Mouse (Mus musculus): ENCODE data around the gene Dkk3. TPM values are rescaled to one million over a fixed set of nuclear protein-coding genes. Genes with fewer than 3 reads are reported as not detected.

Dkk3 gene
- polyA plus RNA-seq, 1 experiment, result 148 TPM

- H3K4me1 ChIP-seq (ENCODE audit: control insufficient read depth, insufficient read depth, low read length), result peaks cover 27% of the 10 kb centered on the region
- no peak overlapping the region for H3K27ac ChIP-seq (ENCODE audit: insufficient read depth, low read length)
- no peak overlapping the region for H3K4me3 ChIP-seq (ENCODE audit: insufficient read depth, low read length)
- TF ChIP-seq CTCF (IDR thresholded peaks at IDR 0.05; ENCODE audit: borderline replicate concordance, insufficient read depth, low read length), result no peak
These were observed 22.3 kb downstream of the Dkk3 start for GRCm38 (mm10) chr7:112136537-112136936.

- Histone ChIP-seq H3K4me3 (ENCODE audit: insufficient read depth, low read length) (no peak overlapping the region), H3K27ac (ENCODE audit: insufficient read depth, low read length) (peak overlapping the region; percentile 91), H3K4me1 (ENCODE audit: control insufficient read depth, insufficient read depth, low read length) (peaks cover 27% of the 10 kb centered on the region)
- TF ChIP-seq POLR2A (IDR thresholded peaks at IDR 0.05; ENCODE audit: low read depth, low read length) (no peak), CTCF (IDR thresholded peaks at IDR 0.05; ENCODE audit: borderline replicate concordance, insufficient read depth, low read length) (no peak)
These were observed 23.7 kb downstream of the Dkk3 start for GRCm38 (mm10) chr7:112135161-112135560.

- H3K27ac ChIP-seq (ENCODE audit: insufficient read depth, low read length), result no peak overlapping the region
These were observed 25.6 kb downstream of the Dkk3 start for GRCm38 (mm10) chr7:112133277-112133676.

GRCm38 (mm10) chr7:112132005-112132404 is 26.9 kb downstream of the Dkk3 start:
- Histone ChIP-seq H3K27ac (ENCODE audit: insufficient read depth, low read length) (peak overlapping the region; percentile 32; the same call in 1 of the 2 replicates), H3K4me1 (ENCODE audit: control insufficient read depth, insufficient read depth, low read length) (peaks cover 20% of the 10 kb centered on the region), H3K4me3 (ENCODE audit: insufficient read depth, low read length) (no peak overlapping the region)
- TF ChIP-seq POLR2A (IDR thresholded peaks at IDR 0.05; ENCODE audit: low read depth, low read length) (no peak), CTCF (IDR thresholded peaks at IDR 0.05; ENCODE audit: borderline replicate concordance, insufficient read depth, low read length) (no peak)

More at GRCm38 (mm10) chr7:112133277-112133676, 25.6 kb downstream of the Dkk3 start:
- H3K4me3 ChIP-seq (ENCODE audit: insufficient read depth, low read length), result no peak overlapping the region
- TF ChIP-seq CTCF (IDR thresholded peaks at IDR 0.05; ENCODE audit: borderline replicate concordance, insufficient read depth, low read length), result no peak
- TF ChIP-seq POLR2A (IDR thresholded peaks at IDR 0.05; ENCODE audit: low read depth, low read length), result no peak
- peaks cover 20% of the 10 kb centered on the region for H3K4me1 ChIP-seq (ENCODE audit: control insufficient read depth, insufficient read depth, low read length)

- Histone ChIP-seq H3K4me3 (ENCODE audit: insufficient read depth, low read length) (no peak overlapping the region), H3K27ac (ENCODE audit: insufficient read depth, low read length) (no peak overlapping the region), H3K4me1 (ENCODE audit: control insufficient read depth, insufficient read depth, low read length) (peaks cover 10% of the 10 kb centered on the region; the same call in 1 of the 2 replicates)
- TF ChIP-seq CTCF (IDR thresholded peaks at IDR 0.05; ENCODE audit: borderline replicate concordance, insufficient read depth, low read length), result no peak
- no peak for TF ChIP-seq POLR2A (IDR thresholded peaks at IDR 0.05; ENCODE audit: low read depth, low read length)
These were observed 28.2 kb downstream of the Dkk3 start for GRCm38 (mm10) chr7:112130660-112131059.

- Histone ChIP-seq H3K4me3 (ENCODE audit: insufficient read depth, low read length) (no peak overlapping the region), H3K4me1 (ENCODE audit: control insufficient read depth, insufficient read depth, low read length) (peaks cover 5% of the 10 kb centered on the region; the same call in 1 of the 2 replicates), H3K27ac (ENCODE audit: insufficient read depth, low read length) (no peak overlapping the region)
- no peak for TF ChIP-seq CTCF (IDR thresholded peaks at IDR 0.05; ENCODE audit: borderline replicate concordance, insufficient read depth, low read length)
- TF ChIP-seq POLR2A (IDR thresholded peaks at IDR 0.05; ENCODE audit: low read depth, low read length), result no peak
These were observed 29.0 kb downstream of the Dkk3 start for GRCm38 (mm10) chr7:112129851-112130250.

GRCm38 (mm10) chr7:112128810-112129209 is 30.0 kb downstream of the Dkk3 start:
- peak overlapping the region; percentile 62 for H3K27ac ChIP-seq (ENCODE audit: insufficient read depth, low read length)

GRCm38 (mm10) chr7:112127954-112128353 is 30.9 kb downstream of the Dkk3 start:
- H3K27ac ChIP-seq (ENCODE audit: insufficient read depth, low read length), result peak overlapping the region; percentile 22

More at GRCm38 (mm10) chr7:112128810-112129209, 30.0 kb downstream of the Dkk3 start:
- TF ChIP-seq CTCF (IDR thresholded peaks at IDR 0.05; ENCODE audit: borderline replicate concordance, insufficient read depth, low read length) (no peak), POLR2A (IDR thresholded peaks at IDR 0.05; ENCODE audit: low read depth, low read length) (no peak)
- Histone ChIP-seq H3K4me1 (ENCODE audit: control insufficient read depth, insufficient read depth, low read length) (peaks cover 5% of the 10 kb centered on the region; the same call in 1 of the 2 replicates), H3K4me3 (ENCODE audit: insufficient read depth, low read length) (no peak overlapping the region)

GRCm38 (mm10) chr7:112127085-112127637 is 31.7 kb downstream of the Dkk3 start:
- Histone ChIP-seq H3K4me1 (ENCODE audit: control insufficient read depth, insufficient read depth, low read length) (peaks cover 5% of the 10 kb centered on the region; the same call in 1 of the 2 replicates), H3K27ac (ENCODE audit: insufficient read depth, low read length) (no peak overlapping the region), H3K4me3 (ENCODE audit: insufficient read depth, low read length) (no peak overlapping the region)
- no peak for TF ChIP-seq CTCF (IDR thresholded peaks at IDR 0.05; ENCODE audit: borderline replicate concordance, insufficient read depth, low read length)
- no peak for TF ChIP-seq POLR2A (IDR thresholded peaks at IDR 0.05; ENCODE audit: low read depth, low read length)

More at GRCm38 (mm10) chr7:112127954-112128353, 30.9 kb downstream of the Dkk3 start:
- Histone ChIP-seq H3K4me1 (ENCODE audit: control insufficient read depth, insufficient read depth, low read length) (peaks cover 5% of the 10 kb centered on the region; the same call in 1 of the 2 replicates), H3K4me3 (ENCODE audit: insufficient read depth, low read length) (no peak overlapping the region)
- TF ChIP-seq POLR2A (IDR thresholded peaks at IDR 0.05; ENCODE audit: low read depth, low read length) (no peak), CTCF (IDR thresholded peaks at IDR 0.05; ENCODE audit: borderline replicate concordance, insufficient read depth, low read length) (no peak)

- TF ChIP-seq POLR2A (IDR thresholded peaks at IDR 0.05; ENCODE audit: low read depth, low read length) (no peak), CTCF (IDR thresholded peaks at IDR 0.05; ENCODE audit: borderline replicate concordance, insufficient read depth, low read length) (no peak)
- no peak overlapping the region for H3K27ac ChIP-seq (ENCODE audit: insufficient read depth, low read length)
- H3K4me1 ChIP-seq (ENCODE audit: control insufficient read depth, insufficient read depth, low read length), result peaks cover 5% of the 10 kb centered on the region; the same call in 1 of the 2 replicates
- no peak overlapping the region for H3K4me3 ChIP-seq (ENCODE audit: insufficient read depth, low read length)
These were observed 33.1 kb downstream of the Dkk3 start for GRCm38 (mm10) chr7:112125625-112126260.
